Mouse (Mus musculus) MEL (cell line): ENCODE measurements around the gene Nrg4.

Source experiments
- EP300 ChIP-seq, 2 experiments: IDR thresholded peaks; 2 replicates each; pipeline ENCODE4 v1.6.1; 2011; ENCODE audit warnings: improper control_type of control experiment in 2 of 2, low read length in 2 of 2, low read depth in 1 of 2, mild to moderate bottlenecking in 1 of 2
- GATA1 ChIP-seq: IDR thresholded peaks from 2 replicates; pipeline ENCODE4 v1.6.1; 2011; ENCODE audit warnings: low read depth, low read length, improper control_type of control experiment
- RAD21 ChIP-seq: IDR thresholded peaks from 2 replicates; pipeline ENCODE4 v1.6.1; 2011; ENCODE audit warnings: mild to moderate bottlenecking, low read depth, low read length, improper control_type of control experiment
- ZC3H11A ChIP-seq: IDR thresholded peaks from 2 replicates; pipeline ENCODE4 v1.6.1; 2012; ENCODE audit warnings: low read depth, mild to moderate bottlenecking, inconsistent platforms, low read length, improper control_type of control experiment

DNA sequence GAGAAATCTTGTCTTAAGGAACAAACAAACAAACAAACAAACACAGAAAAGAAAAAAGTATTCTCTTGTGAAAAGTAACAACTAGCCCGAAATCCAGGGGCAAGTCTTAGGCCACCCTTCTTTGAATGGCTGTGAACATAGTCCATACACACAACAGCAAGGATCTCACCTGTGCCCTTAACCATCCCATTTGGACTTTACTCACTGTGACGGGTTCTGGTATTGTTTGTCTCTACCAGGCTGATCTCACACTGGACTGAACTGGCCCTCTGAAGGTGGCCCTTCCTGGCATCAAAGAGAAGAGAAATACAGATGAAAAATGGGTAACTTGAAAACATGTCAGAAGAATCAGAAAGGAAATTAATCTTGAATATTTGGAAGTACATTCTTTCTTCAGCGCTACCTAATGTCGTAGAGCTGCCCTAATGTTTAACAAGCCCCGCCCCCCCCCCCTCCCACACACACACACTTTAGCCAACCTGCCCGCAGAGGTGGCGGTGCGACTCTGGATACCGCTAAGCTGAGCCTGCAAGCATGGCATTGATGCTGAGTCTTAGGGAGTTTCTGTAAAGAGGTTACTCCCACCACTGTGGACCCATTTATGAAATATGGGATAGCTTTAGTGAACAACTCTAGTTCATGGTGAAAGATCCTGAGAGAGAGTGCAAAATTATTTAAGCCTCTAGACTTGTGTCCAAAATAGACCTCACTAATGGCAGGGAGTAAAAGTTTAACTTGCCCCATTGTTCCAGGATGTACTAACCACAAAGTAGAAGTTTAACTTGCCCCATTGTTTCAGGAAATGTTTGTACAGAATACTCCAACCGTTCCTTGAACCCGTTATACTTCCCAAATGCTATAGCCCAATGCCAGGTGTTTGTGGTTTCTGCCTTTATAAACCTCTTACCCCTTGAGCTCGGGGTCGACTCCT is 90.1 kb downstream of the Nrg4 start:
- TF ChIP-seq GATA1 (no peak), EP300 (IDR thresholded peaks at IDR 0.05; ENCODE audit: low read depth in 1 of 2, low read length in 2 of 2) (no peak), RAD21 (no peak), ZC3H11A (no peak)
